Mouse (Mus musculus): ENCODE data around the gene Ica1. TPM values are rescaled to one million over a fixed set of nuclear protein-coding genes. Genes with fewer than 3 reads are reported as not detected.

The Ica1 gene
- polyA plus RNA-seq (2021; fragmentation: Nextera tagmentation), result 47.4 and 53.9 TPM in 2 replicates
- long read RNA-seq, experiment 1, transcript Ica1-201 (14 exons, 2,075 nt), result major isoform, 54 of 79 reads
- long read RNA-seq, experiment 1, partial matches to known transcripts, result 9 of 79 reads
- long read RNA-seq, experiment 1, other reads (novel, unspliced or antisense), result 16 of 79 reads
- long read RNA-seq, experiment 2, transcript Ica1-201 (14 exons, 2,075 nt), result major isoform, 270 of 371 reads
- long read RNA-seq, experiment 2, partial matches to known transcripts, result 12 of 371 reads
- long read RNA-seq, experiment 2, other reads (novel, unspliced or antisense), result 89 of 371 reads

GRCm38 (mm10) chr6:8778296-8778649 is at the start of gene Ica1:
Gene Ica1, minus strand, starts transcription at chr6:8778488.

Other genes with a start within 250 kb of the Ica1 start
- 25.5 and 27.0 TPM in 2 replicates for gene Nxph1, start 169.9 kb upstream of the Ica1 start, polyA plus RNA-seq (2021; fragmentation: Nextera tagmentation)